Mouse (Mus musculus) cerebellum, postnatal 10 days (tissue): ENCODE data around the gene 4931440F15Rik.

Experiments
- DNase-seq, 2 experiments: peaks; one replicate each; pipeline ENCODE4 v3.0.0; 2021; ENCODE audit warnings: mixed read lengths in 2 of 2

The 4931440F15Rik gene

DNA sequence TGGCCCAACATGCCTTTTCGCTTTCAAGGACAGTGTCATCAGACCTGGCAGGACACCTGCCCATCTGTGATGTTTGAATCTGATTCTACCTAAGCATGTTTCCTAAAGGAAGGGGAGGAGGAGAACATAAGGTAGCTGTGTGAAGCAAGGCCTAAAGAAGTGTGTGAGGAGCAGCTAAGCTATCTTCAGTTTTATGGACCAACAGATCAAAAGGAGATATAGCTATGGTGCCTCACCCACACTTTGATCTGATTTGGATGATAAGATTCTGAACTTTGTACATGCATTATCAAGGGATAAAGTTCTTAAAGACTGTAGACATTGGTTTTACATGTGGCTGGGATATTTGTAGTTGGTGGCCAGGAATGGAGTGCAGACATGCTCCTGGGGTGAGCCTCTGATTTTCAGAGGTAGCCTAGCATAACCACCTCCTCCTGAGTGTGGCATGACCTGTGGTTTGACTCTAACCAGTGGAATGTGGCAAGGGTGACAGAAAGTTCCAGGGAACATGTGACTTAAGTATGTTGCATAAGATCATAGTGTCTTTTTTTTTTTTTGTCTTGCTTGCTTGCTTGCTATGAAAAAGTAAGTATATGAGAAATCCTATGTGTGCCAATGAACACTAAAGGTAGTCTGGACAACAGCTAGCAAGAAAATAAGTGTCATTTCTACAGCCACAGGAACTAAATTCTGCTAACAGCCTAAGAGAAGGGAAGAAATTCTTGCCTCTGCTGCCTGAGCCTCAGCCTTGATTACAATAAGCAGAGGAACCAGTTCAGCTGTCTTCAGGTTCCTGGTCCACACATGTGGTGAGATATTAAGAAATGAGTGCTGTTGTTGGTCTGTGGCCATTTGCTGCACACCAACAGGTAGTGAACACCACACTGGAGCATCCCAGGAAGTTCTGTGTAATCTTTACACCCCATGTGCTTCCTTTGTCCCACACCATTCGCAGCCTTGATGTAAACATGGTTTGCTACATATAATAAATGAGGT lies 23.7 kb downstream of the 4931440F15Rik start:
- DNase-seq, result no peak

DNA sequence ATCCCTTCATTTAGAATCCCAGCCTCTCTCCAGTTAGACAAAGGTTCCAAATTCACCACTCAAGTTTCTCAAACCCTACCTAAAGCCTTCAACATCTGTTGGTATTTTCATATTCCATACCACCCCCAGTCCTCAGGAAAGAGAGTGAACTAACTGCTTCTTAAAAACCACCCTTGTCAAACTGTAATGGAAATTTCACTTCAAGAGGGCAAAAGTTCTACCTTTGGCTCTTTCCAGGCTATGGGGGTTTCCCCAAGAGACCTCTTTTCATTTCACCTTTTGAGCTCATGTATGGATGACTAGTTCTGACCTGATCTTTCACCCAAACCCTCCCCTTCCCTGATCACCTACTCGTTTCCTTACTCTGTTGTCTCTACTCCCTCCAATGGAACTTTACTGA lies 25.6 kb downstream of the 4931440F15Rik start:
- DNase-seq, result no peak

DNA sequence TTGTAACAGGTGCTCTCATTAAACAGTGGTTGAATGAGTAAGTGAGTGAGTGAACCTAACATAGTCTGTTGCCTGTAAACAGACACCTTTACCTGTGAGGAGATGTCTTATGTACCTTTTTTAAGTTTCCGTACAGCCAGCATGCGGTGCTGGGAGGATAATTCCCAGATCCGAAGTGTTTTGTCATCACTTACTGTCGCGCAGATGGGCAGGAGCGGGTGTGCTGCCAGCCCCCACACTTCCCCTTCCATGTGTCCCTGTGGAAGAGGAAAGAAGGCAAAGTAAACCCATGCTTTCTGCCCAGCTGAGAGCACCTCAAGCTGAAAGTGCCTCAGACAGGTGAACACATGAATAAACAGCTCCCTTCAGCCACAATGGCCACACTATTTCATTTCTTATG lies 30.4 kb downstream of the 4931440F15Rik start:
- no peak for DNase-seq

DNA sequence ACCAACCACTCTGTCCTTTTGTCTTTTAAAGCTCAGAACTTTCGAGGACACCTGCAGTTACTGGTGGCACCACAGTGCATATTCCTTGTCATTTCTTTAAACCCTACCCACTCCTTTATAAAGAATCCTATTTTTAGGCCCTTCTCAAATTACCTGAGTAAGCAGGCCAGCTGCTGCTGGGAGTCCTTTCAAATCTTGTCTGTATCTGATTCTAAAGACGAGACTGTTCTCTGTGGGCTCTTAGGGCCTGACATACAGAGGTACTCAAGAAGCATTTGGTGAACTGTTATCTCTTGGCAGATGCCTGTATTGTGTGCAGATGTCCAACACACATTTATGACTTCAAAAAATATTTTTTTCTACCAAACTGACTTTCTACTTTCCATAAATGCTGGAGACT lies 31.0 kb downstream of the 4931440F15Rik start:
- DNase-seq, result no peak

DNA sequence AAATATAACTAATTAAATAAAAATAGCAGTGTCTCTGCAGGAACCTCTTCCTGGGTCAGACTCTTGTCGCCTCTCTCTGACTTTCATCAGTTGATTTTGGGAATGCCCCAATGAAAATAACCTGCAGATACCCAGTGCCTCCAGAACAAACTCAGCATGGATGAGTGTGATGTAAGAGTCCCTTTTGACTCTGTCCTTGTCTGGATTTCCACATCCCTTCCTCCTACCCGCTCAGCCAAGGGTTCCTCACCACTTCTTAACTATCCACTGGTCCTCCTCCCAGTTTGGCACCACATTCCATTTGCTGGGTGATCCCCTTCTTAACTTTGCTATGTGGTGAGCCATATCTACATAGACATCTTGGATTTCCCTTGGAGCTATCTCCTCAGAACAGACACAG lies 34.7 kb downstream of the 4931440F15Rik start:
- no peak for DNase-seq

DNA sequence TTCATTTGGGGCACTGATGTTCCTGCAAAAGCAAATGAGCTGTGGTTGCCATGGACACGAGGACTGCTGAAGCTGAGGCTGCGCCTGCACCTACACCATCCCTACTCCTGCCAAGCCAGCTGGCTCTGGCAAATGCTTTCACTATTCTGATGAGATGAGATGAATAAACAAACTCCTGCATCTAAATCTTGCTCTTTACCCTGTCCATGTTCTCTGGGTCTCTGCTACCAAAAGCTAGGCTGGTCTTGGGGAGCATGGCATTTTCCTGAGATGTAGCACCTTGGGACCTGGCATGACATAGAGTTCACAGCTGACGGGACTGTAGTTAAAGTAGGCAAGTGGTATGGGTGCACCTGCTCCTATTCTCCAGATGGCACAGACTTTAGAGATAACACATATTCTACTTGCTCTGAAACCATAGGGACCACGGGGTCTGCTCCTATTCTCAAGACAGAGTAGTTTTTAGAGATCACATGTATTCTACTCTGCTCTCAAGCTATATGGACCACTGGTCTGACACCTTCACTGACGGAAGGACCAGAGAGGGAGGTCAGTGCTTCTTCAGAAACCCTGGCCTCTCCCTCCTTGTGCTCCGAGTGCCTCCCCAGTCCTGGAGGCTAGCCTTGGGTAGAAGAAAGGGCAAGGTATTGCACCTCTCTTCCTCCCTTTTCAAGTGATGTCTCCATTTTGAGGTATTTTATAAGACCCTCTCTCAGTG lies 36.4 kb downstream of the 4931440F15Rik start:
- DNase-seq, result peak; percentile 65 to 78

DNA sequence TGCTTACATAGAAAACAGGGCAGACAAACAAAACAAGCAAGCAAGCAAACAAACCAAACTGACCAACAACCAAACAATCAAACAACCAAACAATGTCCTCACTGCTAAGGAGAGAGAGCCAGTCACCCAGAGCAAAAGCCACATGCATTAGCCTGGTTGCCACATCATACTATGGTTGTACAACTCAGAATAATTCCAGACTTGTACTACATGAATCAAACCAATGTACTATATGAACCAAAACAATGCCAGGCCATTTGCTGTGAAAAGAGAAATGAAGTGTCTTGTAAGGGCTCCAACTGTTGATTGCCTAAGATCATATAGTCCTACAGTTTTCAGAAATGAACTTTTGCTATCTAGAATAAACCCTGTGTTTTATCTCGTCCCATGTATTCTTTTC lies 37.0 kb downstream of the 4931440F15Rik start:
- no peak for DNase-seq

DNA sequence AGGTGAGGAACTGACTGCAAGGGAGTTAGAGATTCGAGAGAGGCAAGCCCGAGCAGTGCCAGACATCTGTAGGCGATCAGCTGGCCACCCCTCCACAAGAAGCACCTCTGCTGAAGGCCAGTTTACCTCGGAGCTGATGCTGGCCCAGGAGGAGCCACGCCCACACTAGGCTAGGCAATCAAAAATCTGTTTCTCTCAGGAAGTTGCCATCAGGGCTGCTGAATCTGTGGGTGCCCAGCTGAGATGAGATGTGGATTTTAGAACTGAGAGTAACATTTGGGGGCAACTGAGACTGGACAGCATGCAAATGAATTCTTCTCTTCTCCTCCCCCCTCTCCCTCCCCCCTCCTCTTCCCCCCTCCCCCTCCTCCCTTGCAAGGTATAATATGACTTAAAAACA lies 38.0 kb downstream of the 4931440F15Rik start:
- no peak for DNase-seq

DNA sequence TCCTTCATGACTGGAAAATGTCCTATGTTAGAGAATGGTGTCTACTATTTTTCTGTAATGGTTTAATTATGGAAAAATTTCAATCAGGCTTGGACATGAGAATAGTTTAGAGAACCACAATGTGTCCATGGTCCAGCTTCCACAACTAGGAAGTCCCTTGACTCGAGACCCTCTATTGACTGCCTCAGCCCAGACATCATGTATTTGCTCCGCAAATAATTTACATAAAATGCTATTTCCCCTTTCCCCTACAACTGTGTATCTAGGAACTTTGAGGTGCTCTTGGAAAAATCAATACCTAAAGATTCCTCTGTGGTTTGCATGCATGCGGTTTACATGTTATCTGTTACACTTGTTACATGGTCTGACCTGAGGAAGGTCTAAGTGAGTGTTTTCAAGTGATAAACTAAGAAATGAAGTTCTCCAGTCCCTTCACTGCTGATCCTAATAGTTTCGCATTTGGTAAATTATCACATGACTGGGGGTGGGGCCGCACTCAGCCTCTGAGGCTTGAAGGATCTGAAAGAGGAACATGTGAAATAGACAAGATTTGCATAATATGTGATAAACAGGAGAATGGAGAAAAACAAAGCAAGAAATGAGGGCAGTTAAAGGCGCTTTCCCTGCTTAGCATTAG lies 38.8 kb downstream of the 4931440F15Rik start:
- no peak for DNase-seq

DNA sequence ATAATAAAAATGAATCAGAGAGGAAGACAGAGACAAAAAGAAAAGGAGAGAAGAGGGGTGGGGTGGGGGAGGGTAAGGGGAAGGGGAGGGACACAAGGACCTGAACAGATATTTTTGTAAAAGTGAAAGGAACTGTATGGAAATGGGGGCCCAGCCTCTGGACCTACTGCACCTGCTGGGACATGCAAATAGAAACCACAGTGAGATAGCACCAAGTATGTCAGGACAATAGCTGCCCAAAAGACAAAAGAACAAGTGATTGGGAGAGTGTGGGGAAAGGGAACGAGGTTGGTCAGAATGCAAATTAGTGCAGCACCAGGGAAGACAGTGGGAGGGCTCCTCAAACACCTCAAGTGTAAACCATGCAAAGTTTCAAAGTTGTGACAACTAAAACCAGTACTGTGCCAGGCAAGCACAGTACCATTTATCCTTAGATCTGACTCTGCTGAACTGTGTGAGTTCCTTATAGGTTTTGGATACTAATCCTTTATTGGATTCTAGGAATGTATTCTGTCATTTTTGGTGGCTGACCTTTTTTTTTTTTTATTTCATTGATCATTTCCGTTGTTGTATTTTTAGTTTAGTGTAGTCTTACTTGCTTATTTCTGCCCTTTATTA lies 46.0 kb downstream of the 4931440F15Rik start:
- DNase-seq, result no peak

DNA sequence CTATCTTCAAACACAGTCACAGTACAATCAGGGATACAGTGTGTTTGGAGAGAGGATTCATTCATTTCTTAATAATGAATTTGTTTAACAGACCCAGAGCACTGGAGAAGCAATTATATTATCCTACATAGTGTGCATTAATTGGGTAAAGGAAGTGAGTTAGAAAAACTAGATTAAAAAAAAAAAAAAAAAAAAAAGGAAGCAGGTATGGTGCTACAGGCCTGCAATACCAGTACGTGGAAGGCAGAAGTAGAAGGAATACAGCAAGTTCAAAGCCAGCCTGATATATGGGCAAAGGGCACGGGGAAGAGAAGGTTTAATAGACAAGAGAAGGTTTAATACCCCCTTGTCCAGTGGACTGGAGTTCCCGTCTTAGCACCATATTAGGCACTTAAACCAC lies 46.5 kb downstream of the 4931440F15Rik start:
- DNase-seq, result no peak

DNA sequence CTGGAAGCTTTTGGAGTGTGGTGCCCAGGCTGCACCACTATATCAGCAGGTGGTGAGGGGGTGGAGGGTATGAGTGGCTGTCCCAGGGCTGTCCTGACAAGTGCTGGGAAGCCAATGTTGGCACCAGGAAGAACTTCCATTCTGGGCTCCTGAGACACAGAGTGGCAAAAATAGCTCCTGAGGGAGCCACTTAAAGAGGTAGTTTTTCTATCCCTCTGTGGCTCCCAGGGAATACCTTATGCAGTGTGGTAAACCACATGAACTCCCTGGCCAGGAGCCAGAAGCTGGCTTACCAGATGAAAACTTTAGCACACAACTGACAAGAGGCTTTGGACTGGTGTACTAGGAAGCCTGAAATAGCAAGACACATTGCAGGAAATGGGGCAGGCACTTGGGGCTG lies 47.5 kb downstream of the 4931440F15Rik start:
- peak in 1 of 2 experiments; percentile 15 for DNase-seq

DNA sequence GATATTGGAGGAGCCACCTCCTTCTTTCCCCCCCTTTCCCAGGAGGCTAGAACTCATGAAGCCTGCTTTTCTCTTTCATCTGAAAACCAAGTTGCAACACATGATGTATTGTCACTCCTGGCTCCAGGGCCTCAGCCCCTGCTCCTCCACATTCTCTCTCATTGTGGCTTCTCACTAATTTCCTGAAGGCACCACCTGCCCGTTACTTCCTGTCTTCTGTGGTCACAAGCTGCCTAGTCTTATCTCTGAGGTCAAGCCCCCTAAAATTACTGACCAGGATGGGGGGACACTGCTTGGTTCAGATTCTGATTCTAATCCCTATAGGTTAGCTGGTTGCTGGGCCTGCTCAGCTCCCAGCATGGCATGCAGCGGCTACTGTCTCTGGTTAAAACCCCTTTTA lies 50.7 kb downstream of the 4931440F15Rik start:
- DNase-seq, result no peak

DNA sequence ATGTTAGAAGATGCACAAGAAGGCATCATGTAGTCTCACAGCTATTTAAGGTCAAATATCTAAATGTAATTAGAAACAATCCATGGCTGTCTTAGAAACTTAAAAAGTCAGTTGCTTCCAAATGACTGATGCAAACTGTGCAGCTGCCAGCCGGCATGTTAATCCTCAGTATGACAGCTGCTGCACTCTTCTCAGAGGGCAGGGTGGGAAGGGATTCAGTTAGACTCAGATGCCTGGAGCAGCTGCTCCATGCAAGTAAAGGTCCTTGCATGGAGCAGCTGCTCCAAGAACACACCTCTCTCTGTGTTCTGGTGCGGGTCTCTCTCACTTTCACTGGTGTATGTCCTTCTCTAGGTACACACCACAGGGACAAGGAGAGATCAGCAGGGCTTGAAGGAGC lies 51.2 kb downstream of the 4931440F15Rik start:
- peak; percentile 42 to 50 for DNase-seq
